Mouse (Mus musculus): ENCODE data around the gene Cbfa2t3. TPM values are rescaled to one million over a fixed set of nuclear protein-coding genes. Genes with fewer than 3 reads are reported as not detected.
A peak's percentile ranks its signal among the peaks of the same experiment; 100 is the strongest.

The Cbfa2t3 gene
- 1.6 and 2.4 TPM in 2 replicates for polyA plus RNA-seq (2016; fragmentation: Nextera tagmentation; extraction: Ambion mirVana)

- 64% methylated on average over 13 of the region's 13 CpGs for WGBS
- DNase-seq (ENCODE audit: extremely low spot score, low spot score): no peak
- Histone ChIP-seq H3K4me1 (peaks cover 29% of the 10 kb centered on the region), H3K9me3 (no peaks in the 10 kb centered on the region), H3K4me3 (peak within 1 kb of the TSS; percentile 33), H3K27ac (peak within 1 kb of the TSS; percentile 42), H3K27me3 (ENCODE audit: poor library complexity, severe bottlenecking) (0 out of 2 replicates have a peak, but pooled peaks cover 3% of the 10 kb centered on the region), H3K36me3 (replicated peaks) (no peaks in the 10 kb centered on the region)
Observed at GRCm38 (mm10) chr8:122699005-122699492, at the start of gene Cbfa2t3. Gene Cbfa2t3 (minus strand): TSS chr8:122699109.

GRCm38 (mm10) chr8:122747825-122748224 lies 48.9 kb upstream of the Cbfa2t3 start:
- Histone ChIP-seq H3K36me3 (replicated peaks) (no peaks in the 10 kb centered on the region), H3K9me3 (no peaks in the 10 kb centered on the region), H3K27ac (no peak overlapping the region), H3K4me3 (no peak overlapping the region), H3K4me1 (peaks cover 44% of the 10 kb centered on the region), H3K27me3 (ENCODE audit: poor library complexity, severe bottlenecking) (peaks cover 75% of the 10 kb centered on the region)
- no peak for DNase-seq (ENCODE audit: extremely low spot score, low spot score)
- 83% methylated on average over 1 of the region's 1 CpGs for WGBS

GRCm38 (mm10) chr8:122746439-122746838 lies 47.5 kb upstream of the Cbfa2t3 start:
- H3K27me3 ChIP-seq (ENCODE audit: poor library complexity, severe bottlenecking): peaks cover 80% of the 10 kb centered on the region
- 63% methylated on average over 7 of the region's 7 CpGs for WGBS

GRCm38 (mm10) chr8:122745750-122746275 lies 46.9 kb upstream of the Cbfa2t3 start:
- peaks cover 56% of the 10 kb centered on the region for H3K4me1 ChIP-seq
- no peaks in the 10 kb centered on the region for H3K9me3 ChIP-seq
- peak overlapping the region; percentile 78 for H3K27ac ChIP-seq
- H3K27me3 ChIP-seq (ENCODE audit: poor library complexity, severe bottlenecking): peaks cover 84% of the 10 kb centered on the region
- peak overlapping the region; percentile 31 for H3K4me3 ChIP-seq
- 11% methylated on average over 16 of the region's 16 CpGs for WGBS
- peak; percentile 24 for DNase-seq (ENCODE audit: extremely low spot score, low spot score)
- no peaks in the 10 kb centered on the region for H3K36me3 ChIP-seq (replicated peaks)

More at GRCm38 (mm10) chr8:122746439-122746838, 47.5 kb upstream of the Cbfa2t3 start:
- no peaks in the 10 kb centered on the region for H3K9me3 ChIP-seq
- peak overlapping the region; percentile 78 for H3K27ac ChIP-seq
- no peak for DNase-seq (ENCODE audit: extremely low spot score, low spot score)
- no peak overlapping the region for H3K4me3 ChIP-seq
- no peaks in the 10 kb centered on the region for H3K36me3 ChIP-seq (replicated peaks)
- peaks cover 56% of the 10 kb centered on the region for H3K4me1 ChIP-seq

- Histone ChIP-seq H3K27ac (peak overlapping the region; percentile 78), H3K4me3 (peak overlapping the region; percentile 31), H3K36me3 (replicated peaks) (no peaks in the 10 kb centered on the region), H3K4me1 (peaks cover 56% of the 10 kb centered on the region), H3K9me3 (no peaks in the 10 kb centered on the region), H3K27me3 (ENCODE audit: poor library complexity, severe bottlenecking) (peaks cover 91% of the 10 kb centered on the region)
- DNase-seq (ENCODE audit: extremely low spot score, low spot score): no peak
- 31% methylated on average over 17 of the region's 17 CpGs for WGBS
Observed at GRCm38 (mm10) chr8:122745022-122745749, 46.3 kb upstream of the Cbfa2t3 start.

- H3K4me1 ChIP-seq: peaks cover 64% of the 10 kb centered on the region
- 17% methylated on average over 19 of the region's 19 CpGs for WGBS
- no peaks in the 10 kb centered on the region for H3K36me3 ChIP-seq (replicated peaks)
- H3K27me3 ChIP-seq (ENCODE audit: poor library complexity, severe bottlenecking): peaks cover 97% of the 10 kb centered on the region
- H3K27ac ChIP-seq: peak overlapping the region; percentile 72; the same call in 1 of the 2 replicates
- peak overlapping the region; percentile 5; the same call in 1 of the 2 replicates for H3K4me3 ChIP-seq
- H3K9me3 ChIP-seq: no peaks in the 10 kb centered on the region
- no peak for DNase-seq (ENCODE audit: extremely low spot score, low spot score)
Observed at GRCm38 (mm10) chr8:122742471-122742870, 43.6 kb upstream of the Cbfa2t3 start.

- peaks cover 80% of the 10 kb centered on the region for H3K27me3 ChIP-seq (ENCODE audit: poor library complexity, severe bottlenecking)
- H3K36me3 ChIP-seq (replicated peaks): no peaks in the 10 kb centered on the region
- H3K27ac ChIP-seq: peak overlapping the region; percentile 56
- no peaks in the 10 kb centered on the region for H3K9me3 ChIP-seq
- peaks cover 55% of the 10 kb centered on the region for H3K4me1 ChIP-seq
- DNase-seq (ENCODE audit: extremely low spot score, low spot score): no peak
- WGBS: 26% methylated on average over 11 of the region's 11 CpGs
- H3K4me3 ChIP-seq: no peak overlapping the region
Observed at GRCm38 (mm10) chr8:122739102-122739725, 40.3 kb upstream of the Cbfa2t3 start.

- Histone ChIP-seq H3K27ac (no peak overlapping the region), H3K4me1 (peaks cover 53% of the 10 kb centered on the region), H3K27me3 (ENCODE audit: poor library complexity, severe bottlenecking) (peaks cover 72% of the 10 kb centered on the region), H3K36me3 (replicated peaks) (no peaks in the 10 kb centered on the region), H3K9me3 (no peaks in the 10 kb centered on the region), H3K4me3 (no peak overlapping the region)
- DNase-seq (ENCODE audit: extremely low spot score, low spot score): no peak
- WGBS: 84% methylated on average over 6 of the region's 6 CpGs
Observed at GRCm38 (mm10) chr8:122737886-122738285, 39.0 kb upstream of the Cbfa2t3 start.

- Histone ChIP-seq H3K27ac (no peak overlapping the region), H3K9me3 (no peaks in the 10 kb centered on the region), H3K4me1 (peaks cover 45% of the 10 kb centered on the region), H3K36me3 (replicated peaks) (no peaks in the 10 kb centered on the region), H3K4me3 (no peak overlapping the region), H3K27me3 (ENCODE audit: poor library complexity, severe bottlenecking) (peaks cover 63% of the 10 kb centered on the region)
- WGBS: 45% methylated on average over 4 of the region's 4 CpGs
- DNase-seq (ENCODE audit: extremely low spot score, low spot score): no peak
Observed at GRCm38 (mm10) chr8:122737071-122737470, 38.2 kb upstream of the Cbfa2t3 start.

- Histone ChIP-seq H3K27ac (no peak overlapping the region), H3K4me1 (peaks cover 41% of the 10 kb centered on the region), H3K36me3 (replicated peaks) (no peaks in the 10 kb centered on the region), H3K9me3 (no peaks in the 10 kb centered on the region), H3K4me3 (no peak overlapping the region), H3K27me3 (ENCODE audit: poor library complexity, severe bottlenecking) (peaks cover 59% of the 10 kb centered on the region)
- WGBS: 91% methylated on average over 11 of the region's 11 CpGs
- no peak for DNase-seq (ENCODE audit: extremely low spot score, low spot score)
Observed at GRCm38 (mm10) chr8:122736623-122737022, 37.7 kb upstream of the Cbfa2t3 start.

GRCm38 (mm10) chr8:122735542-122736473 lies 36.9 kb upstream of the Cbfa2t3 start:
- Histone ChIP-seq H3K4me1 (peaks cover 41% of the 10 kb centered on the region), H3K27ac (no peak overlapping the region), H3K9me3 (no peaks in the 10 kb centered on the region), H3K4me3 (no peak overlapping the region), H3K36me3 (replicated peaks) (no peaks in the 10 kb centered on the region), H3K27me3 (ENCODE audit: poor library complexity, severe bottlenecking) (peaks cover 51% of the 10 kb centered on the region)
- WGBS: 67% methylated on average over 19 of the region's 19 CpGs
- no peak for DNase-seq (ENCODE audit: extremely low spot score, low spot score)

- H3K4me3 ChIP-seq: no peak overlapping the region
- no peaks in the 10 kb centered on the region for H3K36me3 ChIP-seq (replicated peaks)
- peaks cover 44% of the 10 kb centered on the region for H3K27me3 ChIP-seq (ENCODE audit: poor library complexity, severe bottlenecking)
- peaks cover 41% of the 10 kb centered on the region for H3K4me1 ChIP-seq
- DNase-seq (ENCODE audit: extremely low spot score, low spot score): no peak
- 71% methylated on average over 3 of the region's 3 CpGs for WGBS
- no peak overlapping the region for H3K27ac ChIP-seq
- no peaks in the 10 kb centered on the region for H3K9me3 ChIP-seq
Observed at GRCm38 (mm10) chr8:122735110-122735509, 36.2 kb upstream of the Cbfa2t3 start.

Data from forebrain, embryonic 10.5 days (tissue).